Mouse (Mus musculus) stomach, postnatal 0 days (tissue): ENCODE measurements at regions not wholly inside any gene's neighbourhood (a gene's known extent, or its start where the extent isn't known, plus 50 kb on each side); places are given as distances from the start of the nearest gene placed in this dataset.

Experiments
- CTCF ChIP-seq: IDR thresholded peaks from 2 replicates; pipeline ENCODE4 v1.5.1; 2016; ENCODE audit warnings: antibody characterized with exemption, low read depth, mild to moderate bottlenecking, moderate library complexity
- EP300 ChIP-seq: optimal IDR thresholded peaks from 2 replicates; pipeline ENCODE3; 2016; ENCODE audit warnings: antibody characterized with exemption

GRCm38 (mm10) chr11:114184970-114185882, 118.4 kb upstream of the Sdk2 start:
- no peak for TF ChIP-seq EP300
- TF ChIP-seq CTCF, result peak; percentile 48
